Mouse (Mus musculus): ENCODE measurements around the gene Arid1b. TPM values are rescaled to one million over a fixed set of nuclear protein-coding genes. Genes with fewer than 3 reads are reported as not detected.

The Arid1b gene
- polyA plus RNA-seq, 1 experiment from 2014 or later = 14.1 TPM

GRCm38 (mm10) chr17:5233991-5234390 is 239.9 kb downstream of the Arid1b start:
- H3K4me3 ChIP-seq = no peak overlapping the region
- no peak for ATAC-seq (ENCODE audit: low read depth)
- peaks cover 92% of the 10 kb centered on the region for H3K4me1 ChIP-seq (replicated peaks)

GRCm38 (mm10) chr17:5235057-5235456 is 240.9 kb downstream of the Arid1b start:
- Histone ChIP-seq H3K9ac (no peak overlapping the region), H3K4me3 (no peak overlapping the region), H3K9me3 (no peaks in the 10 kb centered on the region), H3K36me3 (no peaks in the 10 kb centered on the region), H3K4me1 (replicated peaks) (peaks cover 92% of the 10 kb centered on the region), H3K4me2 (no peak overlapping the region), H3K27ac (replicated peaks) (no peak overlapping the region), H3K27me3 (no peaks in the 10 kb centered on the region)
- 66% methylated on average over 9 of the region's 9 CpGs for WGBS
- no peak for ATAC-seq (ENCODE audit: low read depth)

More at GRCm38 (mm10) chr17:5233991-5234390, 239.9 kb downstream of the Arid1b start:
- Histone ChIP-seq H3K27ac (replicated peaks) (no peak overlapping the region), H3K4me2 (no peak overlapping the region), H3K27me3 (no peaks in the 10 kb centered on the region), H3K9me3 (no peaks in the 10 kb centered on the region), H3K9ac (no peak overlapping the region), H3K36me3 (no peaks in the 10 kb centered on the region)
- 100% methylated on average over 1 of the region's 1 CpGs for WGBS

- peaks cover 73% of the 10 kb centered on the region for H3K4me1 ChIP-seq (replicated peaks)
- no peak overlapping the region for H3K9ac ChIP-seq
- 53% methylated on average over 3 of the region's 3 CpGs for WGBS
- H3K27me3 ChIP-seq = no peaks in the 10 kb centered on the region
- H3K36me3 ChIP-seq = no peaks in the 10 kb centered on the region
- no peak overlapping the region for H3K4me3 ChIP-seq
- H3K4me2 ChIP-seq = no peak overlapping the region
- ATAC-seq (ENCODE audit: low read depth) = no peak
- peak overlapping the region; percentile 34; the same call in 1 of the 2 replicates for H3K27ac ChIP-seq (replicated peaks)
- no peaks in the 10 kb centered on the region for H3K9me3 ChIP-seq
Measured at GRCm38 (mm10) chr17:5237765-5238164, 243.6 kb downstream of the Arid1b start.

GRCm38 (mm10) chr17:5238387-5239245 is 244.5 kb downstream of the Arid1b start:
- H3K4me2 ChIP-seq = no peak overlapping the region
- no peaks in the 10 kb centered on the region for H3K9me3 ChIP-seq
- H3K27me3 ChIP-seq = no peaks in the 10 kb centered on the region
- H3K4me1 ChIP-seq (replicated peaks) = peaks cover 67% of the 10 kb centered on the region
- ATAC-seq (ENCODE audit: low read depth) = peak; percentile 36; the same call in 1 of the 2 replicates
- peaks cover 4% of the 10 kb centered on the region; the same call in 1 of the 2 replicates for H3K36me3 ChIP-seq
- 49% methylated on average over 16 of the region's 16 CpGs for WGBS
- no peak overlapping the region for H3K4me3 ChIP-seq
- no peak overlapping the region for H3K9ac ChIP-seq
- H3K27ac ChIP-seq (replicated peaks) = peak overlapping the region; percentile 34; the same call in 1 of the 2 replicates

- Histone ChIP-seq H3K27me3 (no peaks in the 10 kb centered on the region), H3K36me3 (peaks cover 4% of the 10 kb centered on the region; the same call in 1 of the 2 replicates), H3K9ac (no peak overlapping the region), H3K4me3 (no peak overlapping the region), H3K9me3 (no peaks in the 10 kb centered on the region), H3K4me2 (no peak overlapping the region), H3K4me1 (replicated peaks) (peaks cover 61% of the 10 kb centered on the region), H3K27ac (replicated peaks) (0 out of 2 replicates have a peak overlapping the region, but pooled peaks have one; percentile 56)
- 77% methylated on average over 2 of the region's 2 CpGs for WGBS
- ATAC-seq (ENCODE audit: low read depth) = no peak
Measured at GRCm38 (mm10) chr17:5244526-5244925, 250.4 kb downstream of the Arid1b start.

- H3K27me3 ChIP-seq = no peaks in the 10 kb centered on the region
- H3K27ac ChIP-seq (replicated peaks) = peak overlapping the region; percentile 18; the same call in 1 of the 2 replicates
- H3K4me1 ChIP-seq (replicated peaks) = peaks cover 75% of the 10 kb centered on the region
- H3K9me3 ChIP-seq = no peaks in the 10 kb centered on the region
- no peak overlapping the region for H3K4me2 ChIP-seq
- 80% methylated on average over 11 of the region's 11 CpGs for WGBS
- ATAC-seq (ENCODE audit: low read depth) = no peak
- H3K4me3 ChIP-seq = no peak overlapping the region
- peaks cover 4% of the 10 kb centered on the region; the same call in 1 of the 2 replicates for H3K36me3 ChIP-seq
- H3K9ac ChIP-seq = no peak overlapping the region
Measured at GRCm38 (mm10) chr17:5246688-5247087, 252.6 kb downstream of the Arid1b start.

GRCm38 (mm10) chr17:5247247-5247646 is 253.1 kb downstream of the Arid1b start:
- no peak overlapping the region for H3K4me3 ChIP-seq
- H3K27me3 ChIP-seq = no peaks in the 10 kb centered on the region
- H3K36me3 ChIP-seq = peaks cover 4% of the 10 kb centered on the region; the same call in 1 of the 2 replicates
- peak overlapping the region; percentile 18; the same call in 1 of the 2 replicates for H3K27ac ChIP-seq (replicated peaks)
- H3K4me1 ChIP-seq (replicated peaks) = peaks cover 75% of the 10 kb centered on the region
- WGBS = 94% methylated on average over 7 of the region's 7 CpGs
- no peak for ATAC-seq (ENCODE audit: low read depth)
- no peaks in the 10 kb centered on the region for H3K9me3 ChIP-seq
- no peak overlapping the region for H3K4me2 ChIP-seq
- H3K9ac ChIP-seq = no peak overlapping the region

- Histone ChIP-seq H3K4me1 (replicated peaks) (peaks cover 75% of the 10 kb centered on the region), H3K36me3 (peaks cover 4% of the 10 kb centered on the region; the same call in 1 of the 2 replicates), H3K4me3 (no peak overlapping the region), H3K9me3 (no peaks in the 10 kb centered on the region), H3K27me3 (no peaks in the 10 kb centered on the region), H3K27ac (replicated peaks) (peak overlapping the region; percentile 81), H3K9ac (no peak overlapping the region), H3K4me2 (no peak overlapping the region)
- ATAC-seq (ENCODE audit: low read depth) = no peak
- WGBS = 83% methylated on average over 15 of the region's 15 CpGs
Measured at GRCm38 (mm10) chr17:5247737-5248136, 253.6 kb downstream of the Arid1b start.

GRCm38 (mm10) chr17:5248957-5249656 is 255.0 kb downstream of the Arid1b start:
- Histone ChIP-seq H3K36me3 (no peaks in the 10 kb centered on the region), H3K9ac (peak overlapping the region; percentile 32; the same call in 1 of the 2 replicates), H3K27me3 (no peaks in the 10 kb centered on the region), H3K4me3 (no peak overlapping the region), H3K4me1 (replicated peaks) (peaks cover 68% of the 10 kb centered on the region), H3K9me3 (no peaks in the 10 kb centered on the region), H3K27ac (replicated peaks) (peak overlapping the region; percentile 81), H3K4me2 (no peak overlapping the region)
- ATAC-seq (ENCODE audit: low read depth) = 0 out of 2 replicates have a peak, but pooled peaks have one; percentile 15
- WGBS = 32% methylated on average over 17 of the region's 17 CpGs

- no peaks in the 10 kb centered on the region for H3K36me3 ChIP-seq
- H3K9ac ChIP-seq = no peak overlapping the region
- H3K4me2 ChIP-seq = no peak overlapping the region
- H3K4me1 ChIP-seq (replicated peaks) = peaks cover 66% of the 10 kb centered on the region
- 87% methylated on average over 9 of the region's 9 CpGs for WGBS
- H3K9me3 ChIP-seq = no peaks in the 10 kb centered on the region
- H3K27me3 ChIP-seq = no peaks in the 10 kb centered on the region
- H3K27ac ChIP-seq (replicated peaks) = peak overlapping the region; percentile 81
- no peak for ATAC-seq (ENCODE audit: low read depth)
- no peak overlapping the region for H3K4me3 ChIP-seq
Measured at GRCm38 (mm10) chr17:5249681-5250180, 255.6 kb downstream of the Arid1b start.

GRCm38 (mm10) chr17:5252436-5252835 is 258.3 kb downstream of the Arid1b start:
- Histone ChIP-seq H3K27me3 (no peaks in the 10 kb centered on the region), H3K4me2 (no peak overlapping the region), H3K9ac (no peak overlapping the region), H3K9me3 (no peaks in the 10 kb centered on the region), H3K4me3 (no peak overlapping the region), H3K4me1 (replicated peaks) (peaks cover 65% of the 10 kb centered on the region), H3K36me3 (no peaks in the 10 kb centered on the region), H3K27ac (replicated peaks) (no peak overlapping the region)
- 12% methylated on average over 3 of the region's 3 CpGs for WGBS
- ATAC-seq (ENCODE audit: low read depth) = no peak

All from neural tube, embryonic 13.5 days (tissue).